Comparison of ENCODE assay signal across 8 mouse cellular contexts in genomic region chr4:86669780-86670201, GRCm38 (mm10). TPM values are rescaled to one million over a fixed set of nuclear protein-coding genes. Genes with fewer than 3 reads are reported as not detected.
DNase-seq lines count a peak whose midpoint lies in the region; ATAC-seq and TF ChIP-seq lines count a peak whose summit lies in the region.

Gene Plin2 (minus strand): TSS chr4:86670060.

- H3K4me1 ChIP-seq in brown adipose tissue, adult 24 weeks (ENCODE audit: control insufficient read depth, insufficient read depth, insufficient read length, low read length) = peaks cover 11% of the 10 kb centered on the region
- peaks cover 36% of the 10 kb centered on the region for H3K4me1 ChIP-seq in forebrain, embryonic 10.5 days
- peaks cover 16% of the 10 kb centered on the region for H3K4me1 ChIP-seq in heart, embryonic 15.5 days (replicated peaks)
- peaks cover 70% of the 10 kb centered on the region for H3K4me1 ChIP-seq in liver, postnatal 0 days (ENCODE audit: insufficient read depth)
- H3K4me1 ChIP-seq in neural tube, embryonic 12.5 days = peaks cover 7% of the 10 kb centered on the region; the same call in 1 of the 2 replicates
- peaks cover 4% of the 10 kb centered on the region for H3K4me1 ChIP-seq in testis, adult 2 months (ENCODE audit: control insufficient read depth, insufficient read depth, low read length)

- H3K4me2 ChIP-seq in heart, embryonic 15.5 days = peak within 1 kb of the TSS; percentile 83
- H3K4me2 ChIP-seq in liver, postnatal 0 days (ENCODE audit: low read depth, low read length) = peak within 1 kb of the TSS; percentile 81
- peak within 1 kb of the TSS; percentile 73 for H3K4me2 ChIP-seq in neural tube, embryonic 12.5 days (replicated peaks)

- peak; percentile 91 for ATAC-seq in heart, embryonic 15.5 days (replicated peaks; ENCODE audit: insufficient number of reproducible peaks, insufficient read depth, low FRiP score, low read depth)
- ATAC-seq in liver, postnatal 0 days = peak; percentile 78
- peak; percentile 93 for ATAC-seq in neural tube, embryonic 12.5 days (ENCODE audit: low FRiP score, low read depth)

- H3K27ac ChIP-seq in brown adipose tissue, adult 24 weeks (replicated peaks; ENCODE audit: low read depth, low read length) = peak within 1 kb of the TSS; percentile 98
- H3K27ac ChIP-seq in forebrain, embryonic 10.5 days = peak within 1 kb of the TSS; percentile 96
- H3K27ac ChIP-seq in heart, embryonic 15.5 days = peak within 1 kb of the TSS; percentile 83
- H3K27ac ChIP-seq in liver, postnatal 0 days (ENCODE audit: low read depth) = peak within 1 kb of the TSS; percentile 98
- no peak within 1 kb of the TSS for H3K27ac ChIP-seq in neural tube, embryonic 12.5 days
- H3K27ac ChIP-seq in testis, adult 2 months (ENCODE audit: control insufficient read depth, insufficient read depth, low read depth, low read length) = no peak within 1 kb of the TSS

- H3K9me3 ChIP-seq in forebrain, embryonic 10.5 days = no peaks in the 10 kb centered on the region
- no peaks in the 10 kb centered on the region for H3K9me3 ChIP-seq in heart, embryonic 15.5 days (replicated peaks)
- H3K9me3 ChIP-seq in liver, postnatal 0 days (ENCODE audit: low read length) = no peaks in the 10 kb centered on the region
- no peaks in the 10 kb centered on the region for H3K9me3 ChIP-seq in neural tube, embryonic 12.5 days

- TF ChIP-seq CTCF in liver, postnatal 0 days (IDR thresholded peaks at IDR 0.05; ENCODE audit: low read depth) = no peak
- no peak for TF ChIP-seq CTCF in testis, adult 2 months (IDR thresholded peaks at IDR 0.05; ENCODE audit: control insufficient read depth, insufficient read depth, insufficient replicate concordance, low read depth, low read length)

- H3K9ac ChIP-seq in heart, embryonic 15.5 days = peak within 1 kb of the TSS; percentile 81
- H3K9ac ChIP-seq in liver, postnatal 0 days (replicated peaks) = peak within 1 kb of the TSS; percentile 92
- peak within 1 kb of the TSS; percentile 72 for H3K9ac ChIP-seq in neural tube, embryonic 12.5 days

- peak; percentile 54; the same call in 1 of the 2 replicates for TF ChIP-seq POLR2A in testis, adult 2 months (IDR thresholded peaks at IDR 0.05; ENCODE audit: control insufficient read depth, low read depth, low read length)

- H3K27me3 ChIP-seq in forebrain, embryonic 10.5 days (ENCODE audit: poor library complexity, severe bottlenecking) = no peaks in the 10 kb centered on the region
- no peaks in the 10 kb centered on the region for H3K27me3 ChIP-seq in heart, embryonic 15.5 days
- H3K27me3 ChIP-seq in liver, postnatal 0 days (ENCODE audit: insufficient read depth, low read length) = no peaks in the 10 kb centered on the region
- H3K27me3 ChIP-seq in neural tube, embryonic 12.5 days (replicated peaks) = no peaks in the 10 kb centered on the region
- no peaks in the 10 kb centered on the region for H3K27me3 ChIP-seq in testis, adult 2 months (ENCODE audit: control insufficient read depth, insufficient read depth, low read length)

- DNase-seq in CD4-positive helper T cell, adult 2 months (ENCODE audit: low read depth, low spot score) = peak; percentile 50
- peak; percentile 75 for DNase-seq in forebrain, embryonic 10.5 days (ENCODE audit: extremely low spot score, low spot score)
- peak; percentile 86 for DNase-seq in kidney, postnatal 14 days
- DNase-seq in liver, postnatal 0 days = peak; percentile 87

- H3K36me3 ChIP-seq in forebrain, embryonic 10.5 days (replicated peaks) = peaks cover 27% of the 10 kb centered on the region
- H3K36me3 ChIP-seq in heart, embryonic 15.5 days = peaks cover 9% of the 10 kb centered on the region
- H3K36me3 ChIP-seq in liver, postnatal 0 days (replicated peaks; ENCODE audit: insufficient read depth, low read length) = peaks cover 24% of the 10 kb centered on the region
- no peaks in the 10 kb centered on the region; the same call in 1 of the 2 replicates for H3K36me3 ChIP-seq in neural tube, embryonic 12.5 days
- H3K36me3 ChIP-seq in testis, adult 2 months (ENCODE audit: control insufficient read depth, insufficient read depth, low read length) = no peaks in the 10 kb centered on the region

- under 1% methylated on average over 18 of the region's 18 CpGs for WGBS in forebrain, embryonic 10.5 days
- under 1% methylated on average over 18 of the region's 18 CpGs for WGBS in heart, embryonic 15.5 days
- 1% methylated on average over 18 of the region's 18 CpGs for WGBS in liver, postnatal 0 days (ENCODE audit: insufficient replicate concordance)
- WGBS in neural tube, embryonic 12.5 days = under 1% methylated on average over 18 of the region's 18 CpGs

- TF ChIP-seq EP300 in liver, postnatal 0 days (IDR thresholded peaks at IDR 0.05; ENCODE audit: low read depth) = no peak

- H3K4me3 ChIP-seq in brown adipose tissue, adult 24 weeks (ENCODE audit: insufficient read depth, low read depth, low read length) = peak within 1 kb of the TSS; percentile 71
- H3K4me3 ChIP-seq in forebrain, embryonic 10.5 days = peak within 1 kb of the TSS; percentile 70
- H3K4me3 ChIP-seq in heart, embryonic 15.5 days = peak within 1 kb of the TSS; percentile 79
- H3K4me3 ChIP-seq in liver, postnatal 0 days (ENCODE audit: low read depth, low read length) = peak within 1 kb of the TSS; percentile 91
- peak within 1 kb of the TSS; percentile 57 for H3K4me3 ChIP-seq in neural tube, embryonic 12.5 days
- peak within 1 kb of the TSS; percentile 82 for H3K4me3 ChIP-seq in testis, adult 2 months (ENCODE audit: control insufficient read depth, low read depth, low read length)

RNA-seq across cellular contexts. Expression of gene Plin2, which starts in this region (rescaled TPM):
- polyA plus RNA-seq in brown adipose tissue, adult 24 weeks (2012; ENCODE audit: insufficient read depth, insufficient read length, missing spikeins) = 969 and 1,325 TPM in 2 replicates
- polyA plus RNA-seq in forebrain, embryonic 10.5 days (2016; fragmentation: Nextera tagmentation; extraction: Ambion mirVana) = 72.9 and 73.7 TPM in 2 replicates
- 62.8 and 71.7 TPM in 2 replicates for polyA plus RNA-seq in heart, embryonic 15.5 days (2015; fragmentation: Nextera tagmentation; extraction: Ambion mirVana)
- polyA plus RNA-seq in liver, postnatal 0 days (2015; fragmentation: Nextera tagmentation; extraction: Ambion mirVana) = 451 and 487 TPM in 2 replicates
- 58.6 and 69.5 TPM in 2 replicates for polyA plus RNA-seq in neural tube, embryonic 12.5 days (2016; fragmentation: Nextera tagmentation; extraction: Ambion mirVana)
- 68.7 and 69.0 TPM in 2 replicates for polyA plus RNA-seq in testis, adult 2 months (2012; rRNA removed)

Comparison
In these comparisons a context has a peak if more than half of its experiments do, and no peak if none do; other contexts are left out.
1. H3K27ac ChIP-seq: peak in brown adipose tissue, adult 24 weeks (single experiment), forebrain, embryonic 10.5 days (single experiment), heart, embryonic 15.5 days (single experiment) and liver, postnatal 0 days (single experiment); none in neural tube, embryonic 12.5 days (single experiment) and testis, adult 2 months (single experiment).
2. Peak in every context shown above with its lines, with median percentiles within 50 percentile points of each other: DNase-seq, H3K4me3 ChIP-seq, ATAC-seq, H3K4me2 ChIP-seq and H3K9ac ChIP-seq.